Mouse (Mus musculus) liver, embryonic 14.5 days (tissue): ENCODE results near the gene Cdc27.

Source experiments
- CTCF ChIP-seq: IDR thresholded peaks from 2 replicates; pipeline ENCODE4 v1.5.1; 2016; ENCODE audit warnings: antibody characterized with exemption, low read depth, control low read depth
- EP300 ChIP-seq: IDR thresholded peaks from 2 replicates; pipeline ENCODE4 v1.6.1; 2016; ENCODE audit warnings: antibody characterized with exemption, low read depth

DNA sequence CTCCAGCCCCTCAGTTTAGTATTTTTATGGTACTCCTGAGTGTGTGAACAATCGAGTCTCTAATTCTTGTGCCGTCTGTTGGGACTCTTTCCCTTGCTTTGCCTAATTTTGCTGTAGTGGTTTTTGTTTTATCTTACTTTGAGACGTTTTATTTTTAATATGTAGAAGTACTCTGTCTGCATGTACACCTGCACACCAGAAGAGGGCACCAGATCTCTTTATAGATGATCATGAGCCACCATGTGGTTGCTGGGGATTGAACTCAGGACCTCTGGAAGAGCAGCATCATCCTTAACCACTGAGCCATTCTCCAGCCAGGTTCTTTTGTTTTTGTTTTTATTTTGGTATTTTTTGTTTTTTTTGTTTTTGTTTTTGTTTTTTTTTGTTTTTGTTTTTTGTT lies 62.1 kb downstream of the Cdc27 start:
- 0 out of 2 replicates have a peak, but pooled peaks have one; percentile 19 for TF ChIP-seq CTCF
- TF ChIP-seq EP300 = no peak
